Mouse (Mus musculus) lung, adult 2 months (tissue): ENCODE measurements around the gene Spindoc.

ENCODE experiments used
- CTCF ChIP-seq: fragments of 200-500 bp; IDR thresholded peaks from 2 replicates; pipeline ENCODE4 v1.5.1; 2011; ENCODE audit warnings: mild to moderate bottlenecking, low read length, control low read depth; ENCODE audit not compliant: insufficient read depth
- POLR2A ChIP-seq: fragments of 200-500 bp; IDR thresholded peaks from 2 replicates; pipeline ENCODE4 v1.6.1; 2011; ENCODE audit warnings: low read depth, mild to moderate bottlenecking, control low read depth, low read length, borderline replicate concordance; ENCODE audit errors: extremely low read depth

DNA sequence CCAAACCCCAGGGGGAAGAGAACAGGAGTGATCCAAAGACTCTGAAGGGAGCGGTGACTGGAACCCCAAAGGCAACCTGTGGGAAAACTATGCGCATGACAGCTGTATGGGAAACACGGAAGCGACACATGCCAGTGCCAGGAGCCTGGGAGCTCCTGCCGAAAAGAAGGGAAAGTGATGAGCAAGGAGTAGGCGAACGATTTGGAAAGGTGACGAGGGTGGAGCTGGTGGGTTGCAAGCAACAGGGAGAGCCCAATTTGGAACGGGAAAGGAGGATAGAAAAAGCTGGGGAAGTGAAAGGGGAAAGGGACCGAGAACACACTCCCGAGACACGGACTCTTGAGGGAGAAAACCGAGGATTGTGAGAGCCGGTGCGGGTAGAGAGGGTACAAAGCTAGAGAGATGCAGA, 42.4 kb downstream of the Spindoc start:
- TF ChIP-seq POLR2A (no peak), CTCF (no peak)
